Mouse (Mus musculus): ENCODE results near the gene Tnni1.

Gene Tnni1

GRCm38 (mm10) chr1:135847139-135847562 is 67.9 kb downstream of the Tnni1 start:
- no peak for DNase-seq

GRCm38 (mm10) chr1:135847611-135848351 is 68.5 kb downstream of the Tnni1 start:
- no peak for DNase-seq

- no peak for DNase-seq
These were observed 71.7 kb downstream of the Tnni1 start for GRCm38 (mm10) chr1:135850722-135851512.

- DNase-seq = no peak
These were observed 73.0 kb downstream of the Tnni1 start for GRCm38 (mm10) chr1:135852044-135852756.

GRCm38 (mm10) chr1:135853200-135853599 is 74.0 kb downstream of the Tnni1 start:
- DNase-seq = no peak

- DNase-seq = no peak
These were observed 75.5 kb downstream of the Tnni1 start for GRCm38 (mm10) chr1:135854591-135855343.

GRCm38 (mm10) chr1:135855344-135855687 is 76.1 kb downstream of the Tnni1 start:
- no peak for DNase-seq

- DNase-seq = no peak
These were observed 76.8 kb downstream of the Tnni1 start for GRCm38 (mm10) chr1:135856070-135856469.

GRCm38 (mm10) chr1:135857137-135857775 is 78.0 kb downstream of the Tnni1 start:
- DNase-seq = no peak

- no peak for DNase-seq
These were observed 79.3 kb downstream of the Tnni1 start for GRCm38 (mm10) chr1:135858533-135858932.

All from cerebellum, adult 11-12 months (tissue).